Mouse (Mus musculus) cerebral cortex, adult 2 months (tissue): ENCODE results near the gene Rdh19.

Source experiments
- whole genome bisulfite sequencing: fragments of 180-500 bp; shearing (Covaris S2); methylation state at CpG from one replicate; pipeline ENCODE4 v1.1.7; 2018; 5-methylcytosine and 5-hydroxymethylcytosine counted together

The Rdh19 gene

GRCm38 (mm10) chr10:127886971-127887370 lies 37.2 kb downstream of the Rdh19 start:
- WGBS, result 83% methylated on average over 4 of the region's 4 CpGs

GRCm38 (mm10) chr10:127888605-127889004 lies 38.9 kb downstream of the Rdh19 start, which contains the start of gene Rdh7:
TSS of gene Rdh7 (minus strand) at chr10:127888817.

DNA sequence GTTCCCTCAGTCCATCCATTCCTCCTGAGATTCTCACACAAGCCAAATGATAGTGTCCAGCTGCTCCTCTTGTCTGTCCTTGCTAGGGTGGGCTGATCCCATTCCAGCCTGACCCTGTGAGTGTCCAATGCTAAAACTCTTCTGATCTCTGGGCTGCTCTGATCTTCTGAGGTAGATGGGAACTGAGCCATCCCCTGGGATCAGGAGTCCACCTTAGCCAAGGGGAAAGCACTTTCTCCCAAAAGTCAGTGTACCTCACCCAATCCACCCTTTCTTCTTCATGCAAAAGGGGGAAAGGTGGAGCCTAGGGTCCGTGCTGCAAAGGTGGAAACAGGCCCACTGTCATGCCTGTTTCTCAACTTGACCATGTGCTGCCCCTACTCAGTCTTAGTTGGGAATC lies 41.8 kb downstream of the Rdh19 start:
- WGBS, result 73% methylated on average over 1 of the region's 1 CpGs

DNA sequence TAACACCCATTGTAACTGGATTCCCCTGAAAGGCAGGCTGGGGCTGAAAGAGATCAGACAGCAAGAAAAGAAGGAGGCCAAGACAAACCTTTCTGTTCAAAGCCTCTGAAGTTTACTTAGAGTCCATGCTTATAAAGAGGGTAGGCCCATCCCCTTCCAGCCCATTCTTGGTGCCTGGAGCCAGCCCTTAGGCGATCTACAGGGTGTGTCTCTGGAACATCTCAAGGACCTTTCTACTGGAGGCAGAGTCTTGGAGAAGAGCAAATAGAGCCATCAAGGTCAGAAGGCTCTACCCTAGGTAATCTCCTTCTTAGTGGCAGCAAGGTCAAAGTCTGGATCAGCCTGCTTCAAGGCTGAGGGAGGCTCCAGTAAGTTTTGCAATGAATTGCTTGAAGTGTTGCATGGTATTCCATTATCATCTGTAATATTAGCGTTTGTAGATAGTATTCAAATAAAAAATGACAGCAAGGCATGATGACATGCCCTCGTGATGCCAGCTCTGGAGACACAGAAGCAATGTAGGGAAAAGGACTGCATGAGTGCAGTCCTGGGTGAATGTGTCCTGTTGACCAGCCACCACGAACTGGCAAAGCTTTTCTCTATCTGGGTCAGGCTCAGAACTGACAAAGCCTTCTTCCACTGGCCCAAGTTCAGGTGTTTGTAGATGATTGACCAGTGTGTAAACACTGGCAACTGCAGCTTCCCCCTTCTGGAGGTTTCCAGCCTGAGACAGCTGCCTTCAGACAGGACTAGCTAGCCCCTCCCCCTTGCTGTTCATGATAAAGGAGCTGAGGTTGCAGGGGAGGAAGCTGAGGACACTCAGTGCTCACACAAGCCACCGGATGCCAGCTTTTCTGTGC lies 43.7 kb downstream of the Rdh19 start:
- WGBS, result 70% methylated on average over 5 of the region's 5 CpGs

DNA sequence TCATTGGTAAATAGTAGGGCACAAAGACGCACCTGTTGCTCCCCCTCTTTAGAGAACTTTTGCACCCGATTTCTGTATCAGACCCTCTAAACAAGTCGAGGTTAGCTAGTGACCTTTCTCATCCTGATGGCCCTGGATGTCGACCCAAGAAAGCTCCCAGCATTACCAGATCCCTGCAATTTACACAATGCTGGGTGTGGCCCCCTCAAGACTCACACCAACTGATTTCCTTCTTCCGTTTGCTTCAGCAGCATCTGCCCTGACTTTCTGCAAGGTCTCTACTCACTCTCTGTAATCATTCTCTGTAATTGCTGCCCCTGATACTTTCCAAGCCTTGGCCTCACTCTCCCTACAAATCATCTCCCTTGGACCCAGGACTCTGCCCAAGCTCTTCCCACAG lies 47.0 kb downstream of the Rdh19 start:
- WGBS, result 71% methylated on average over 5 of the region's 5 CpGs

- WGBS, result 99% methylated on average over 3 of the region's 3 CpGs
Observed at GRCm38 (mm10) chr10:127897506-127897905, 47.8 kb downstream of the Rdh19 start.

DNA sequence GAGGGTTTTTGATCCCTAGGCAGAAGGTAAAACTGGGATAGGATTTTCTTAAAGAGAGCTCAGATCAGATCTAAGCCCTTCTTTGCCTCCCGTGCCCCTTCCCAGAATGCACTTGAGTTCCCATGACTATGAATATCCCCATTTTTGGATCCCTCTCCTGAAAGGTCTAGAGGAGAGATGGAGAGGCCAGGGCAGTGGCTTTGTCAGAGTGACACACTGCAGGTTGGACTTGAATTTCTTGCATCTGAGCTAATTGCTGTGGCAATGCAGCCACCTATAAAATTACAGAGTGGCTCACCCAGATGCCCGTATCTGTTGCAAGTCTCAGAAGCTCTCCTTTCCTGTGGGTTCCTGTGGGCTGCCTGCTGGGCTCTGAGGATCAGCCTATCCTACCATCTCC lies 48.5 kb downstream of the Rdh19 start, which contains the start of gene Sdr9c7:
TSS of gene Sdr9c7 (plus strand) at position 301 of the 400 bp plus-strand sequence.
- WGBS, result 87% methylated on average over 2 of the region's 2 CpGs

- WGBS, result 81% methylated on average over 5 of the region's 5 CpGs
Observed at GRCm38 (mm10) chr10:127899783-127900182, 50.1 kb downstream of the Rdh19 start.

- 88% methylated on average over 4 of the region's 4 CpGs for WGBS
Observed at GRCm38 (mm10) chr10:127901751-127902150, 52.0 kb downstream of the Rdh19 start.

GRCm38 (mm10) chr10:127903116-127903515 lies 53.4 kb downstream of the Rdh19 start:
- 42% methylated on average over 1 of the region's 1 CpGs for WGBS

DNA sequence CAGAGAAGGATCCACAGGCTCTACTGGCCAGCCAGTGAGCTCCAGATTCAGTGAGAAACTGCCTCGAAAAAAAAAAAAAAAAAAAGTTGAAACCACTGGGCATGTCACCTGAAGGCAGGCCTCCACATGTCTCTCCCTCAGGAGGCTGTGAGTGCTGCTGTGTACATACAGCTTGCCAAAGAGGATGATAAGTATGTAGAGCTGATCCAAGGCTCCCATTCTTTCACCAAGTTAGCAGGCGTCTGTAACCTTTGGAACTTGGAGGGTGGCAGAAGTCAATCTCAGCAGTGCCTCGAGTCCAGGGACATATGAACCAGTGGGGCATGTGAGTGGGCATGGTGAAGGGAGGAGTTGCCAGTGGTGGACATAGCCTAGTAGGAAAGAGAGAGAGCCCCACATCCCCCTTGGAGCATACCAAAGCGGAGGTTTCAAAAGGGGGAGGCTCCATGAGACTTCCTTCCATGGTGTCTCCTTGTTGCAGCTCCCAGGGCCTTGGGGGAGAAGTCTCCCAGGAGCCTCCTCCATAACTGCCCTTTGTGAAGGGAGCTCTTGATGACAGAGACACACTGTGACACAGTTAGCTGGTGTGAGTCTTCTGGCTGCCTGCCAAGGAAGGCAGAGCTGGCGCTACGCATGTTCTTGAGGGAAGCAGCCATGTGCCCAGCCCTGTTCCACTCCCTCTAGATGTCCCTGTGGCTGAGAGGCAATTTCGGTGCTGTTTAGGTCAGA lies 55.2 kb downstream of the Rdh19 start:
- WGBS, result 54% methylated on average over 7 of the region's 7 CpGs

DNA sequence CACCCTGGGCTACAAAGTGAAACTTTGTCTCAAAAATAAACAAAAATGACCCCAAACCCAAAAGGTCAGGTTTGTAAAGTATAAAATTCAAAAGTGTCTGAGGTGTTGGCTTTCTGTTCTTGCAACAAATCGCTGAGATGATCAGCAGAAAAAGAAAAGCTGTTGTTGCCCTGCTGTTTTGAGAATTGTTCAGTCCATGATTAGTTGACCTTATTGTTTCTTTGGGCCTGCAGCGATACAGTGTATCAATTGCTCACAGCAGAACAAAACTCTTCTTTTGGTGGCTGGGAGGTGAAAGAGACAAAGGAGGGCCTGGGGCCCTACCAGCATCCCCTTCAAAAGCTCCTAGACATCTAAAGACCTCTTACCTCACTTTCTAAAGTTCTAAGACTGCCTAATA lies 56.4 kb downstream of the Rdh19 start:
- 87% methylated on average over 2 of the region's 2 CpGs for WGBS
